Mouse (Mus musculus) cerebellum, adult 11-12 months (tissue): ENCODE measurements around the gene Ccl4.

Experiments used
- DNase-seq: peaks from one replicate; pipeline ENCODE4 v3.0.0; 2022

The Ccl4 gene

DNA sequence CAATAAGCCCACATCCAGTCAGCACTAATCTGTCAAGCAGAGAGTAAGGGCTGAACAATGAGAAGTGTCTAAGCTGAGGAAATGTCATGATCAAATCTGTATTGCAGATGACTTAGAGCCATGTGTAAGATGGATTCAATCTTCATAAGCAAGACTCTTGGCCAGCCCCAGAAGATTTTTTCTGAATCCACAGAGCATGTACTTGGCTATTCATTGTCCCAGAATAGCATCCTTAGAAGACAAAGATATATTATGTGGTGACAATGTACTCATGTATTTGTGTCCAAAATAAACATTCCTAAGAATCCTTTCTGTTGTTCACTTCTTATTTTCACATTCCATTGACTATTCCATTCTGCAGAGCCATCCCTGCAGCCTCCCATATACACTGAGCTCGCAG, 27.5 kb downstream of the Ccl4 start:
- no peak for DNase-seq

DNA sequence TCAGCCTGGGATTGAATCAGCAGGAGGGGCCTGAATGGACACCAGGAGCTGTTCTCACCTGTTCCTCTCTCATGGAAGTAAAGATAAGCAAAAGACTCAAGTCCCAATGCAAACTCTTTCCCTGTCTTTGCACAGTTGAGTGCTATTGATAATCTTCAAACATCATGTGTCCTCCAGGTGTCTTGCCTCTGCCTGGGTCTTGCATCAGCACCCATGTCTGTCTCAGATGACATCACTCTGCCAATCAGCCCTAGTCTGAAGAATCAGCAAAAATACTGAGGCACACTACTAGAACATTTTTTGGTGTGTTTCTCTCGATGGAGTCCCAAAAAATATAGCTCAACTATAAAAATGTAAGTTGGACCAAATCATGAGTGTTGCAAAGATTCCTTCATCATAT, 29.6 kb downstream of the Ccl4 start:
- DNase-seq: no peak

DNA sequence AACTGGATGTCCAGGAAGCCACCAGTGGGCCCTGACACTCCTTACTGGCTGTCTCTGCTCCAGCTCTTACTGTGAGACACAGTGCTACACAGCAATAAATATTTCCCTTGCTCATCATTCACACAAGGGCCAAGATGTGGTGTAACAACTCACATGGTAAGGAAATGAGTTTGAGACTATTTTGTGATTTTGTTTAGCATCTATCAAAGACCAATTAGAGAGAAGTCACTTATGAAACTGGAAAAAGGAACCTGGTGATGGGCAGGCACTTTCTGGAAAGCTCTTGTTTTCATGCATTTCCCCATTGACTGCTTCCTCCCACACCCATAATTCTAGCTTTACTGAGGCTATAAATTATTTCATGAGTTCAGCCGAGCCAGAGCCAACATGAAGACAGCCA, 41.3 kb downstream of the Ccl4 start, which contains the start of gene Wfdc17:
Wfdc17 (plus strand) TSS at position 287 of the 400 bp plus-strand sequence.
- no peak for DNase-seq

DNA sequence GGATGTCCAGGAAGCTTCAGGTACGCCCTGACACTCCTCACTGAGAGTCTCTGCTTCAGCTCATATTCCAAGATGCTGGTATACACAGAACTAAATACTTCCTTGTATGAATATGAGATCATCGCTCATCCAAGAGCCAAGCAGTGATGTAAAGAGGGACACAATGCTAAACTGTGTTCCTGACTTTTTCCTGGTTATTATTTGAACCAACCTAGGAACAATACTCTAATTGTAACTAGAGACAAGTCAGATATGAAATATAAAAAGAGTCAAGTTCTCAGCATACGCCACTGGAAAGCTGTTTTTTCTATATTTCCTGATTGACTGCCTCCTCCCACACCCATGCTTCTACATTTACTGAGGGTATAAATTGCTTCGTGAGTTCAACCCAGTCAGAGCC, 46.3 kb downstream of the Ccl4 start, which contains the start of gene Wfdc18:
Wfdc18 (plus strand) TSS at position 301 of the 400 bp plus-strand sequence.
- DNase-seq: no peak

DNA sequence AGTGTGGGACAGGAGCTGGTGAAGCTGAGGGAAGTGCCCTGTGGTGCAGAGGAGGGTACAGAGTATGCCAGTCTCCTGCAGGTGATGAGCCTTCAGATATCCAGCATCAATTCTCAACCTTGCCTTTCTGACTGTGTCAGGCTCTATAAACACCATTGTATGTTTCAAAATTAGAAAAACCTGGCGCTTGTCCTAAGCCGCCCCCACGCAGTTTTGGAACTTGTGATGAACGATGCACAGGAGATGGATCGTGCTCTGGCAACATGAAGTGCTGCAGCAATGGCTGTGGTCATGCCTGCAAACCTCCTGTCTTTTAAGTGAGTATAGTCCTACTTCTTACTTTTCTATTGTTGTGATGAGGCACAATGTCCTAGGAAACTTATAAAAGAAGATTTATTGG, 47.3 kb downstream of the Ccl4 start:
- no peak for DNase-seq

DNA sequence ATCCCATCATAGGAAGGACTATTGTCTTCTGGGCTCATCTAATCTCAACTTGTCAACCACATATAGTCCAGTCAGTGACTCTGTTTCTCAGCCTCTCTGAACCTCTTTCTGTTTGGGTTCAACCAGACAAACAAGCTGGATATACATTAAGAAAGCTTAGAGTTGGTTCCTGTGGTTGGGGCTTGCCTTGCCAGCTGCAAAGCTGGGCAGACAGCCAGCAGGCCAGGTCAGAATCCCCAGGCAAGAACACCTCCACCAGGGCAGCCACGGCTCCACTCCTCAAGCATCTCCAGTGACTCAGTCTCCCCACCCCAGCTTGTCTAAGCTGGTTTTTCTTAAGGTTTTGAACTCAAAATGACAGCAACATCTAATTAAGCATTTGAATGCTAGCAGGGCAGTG, 50.3 kb downstream of the Ccl4 start:
- no peak for DNase-seq

DNA sequence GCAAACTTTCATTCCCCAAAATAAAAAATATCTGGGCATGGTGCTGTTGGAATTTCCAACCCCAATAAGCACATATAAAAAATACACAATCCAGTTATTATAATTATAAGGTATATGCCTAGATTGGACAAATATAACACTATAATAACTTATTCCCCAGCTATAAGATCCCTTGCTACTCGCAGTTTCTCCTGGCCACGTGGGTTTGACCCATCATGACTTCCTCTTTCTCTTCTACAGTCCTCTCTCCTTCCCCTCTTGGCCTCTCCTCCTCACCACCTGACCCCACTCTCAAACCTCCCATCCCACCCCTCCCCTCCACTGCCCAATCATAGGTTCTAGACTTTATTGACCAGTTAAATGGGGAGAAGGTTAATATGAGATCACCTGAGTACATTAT, 51.5 kb downstream of the Ccl4 start:
- no peak for DNase-seq
